Mouse (Mus musculus): ENCODE data around the gene Pacrg. TPM values are rescaled to one million over a fixed set of nuclear protein-coding genes. Genes with fewer than 3 reads are reported as not detected.

Pacrg gene
- polyA plus RNA-seq, 1 experiment = 1.6 TPM

DNA sequence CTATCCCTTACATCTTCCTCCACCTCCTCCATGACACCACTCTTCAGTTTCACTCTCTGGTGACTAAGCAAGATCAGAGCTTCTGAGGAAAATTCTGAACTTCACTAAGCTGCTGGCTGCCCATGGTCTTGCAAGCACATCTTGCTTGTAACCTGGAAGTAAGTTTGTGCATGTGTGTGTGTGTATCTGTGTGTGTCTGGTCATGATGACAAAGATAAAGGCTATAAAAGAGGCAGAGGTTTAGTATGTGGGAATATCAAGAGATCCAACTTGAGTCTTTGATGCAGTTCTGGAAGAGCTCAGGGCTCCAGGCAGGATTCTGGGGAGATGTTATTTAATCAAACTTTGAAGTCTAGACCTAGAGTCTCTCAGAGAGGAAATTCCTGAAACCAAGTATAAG is 381.4 kb downstream of the Pacrg start:
- peaks cover 12% of the 10 kb centered on the region for H3K4me1 ChIP-seq (ENCODE audit: control insufficient read depth, insufficient read depth, insufficient read length, low read length)
- no peak overlapping the region for H3K27ac ChIP-seq (replicated peaks; ENCODE audit: low read depth, low read length)
- no peak overlapping the region for H3K4me3 ChIP-seq (ENCODE audit: insufficient read depth, low read depth, low read length)

DNA sequence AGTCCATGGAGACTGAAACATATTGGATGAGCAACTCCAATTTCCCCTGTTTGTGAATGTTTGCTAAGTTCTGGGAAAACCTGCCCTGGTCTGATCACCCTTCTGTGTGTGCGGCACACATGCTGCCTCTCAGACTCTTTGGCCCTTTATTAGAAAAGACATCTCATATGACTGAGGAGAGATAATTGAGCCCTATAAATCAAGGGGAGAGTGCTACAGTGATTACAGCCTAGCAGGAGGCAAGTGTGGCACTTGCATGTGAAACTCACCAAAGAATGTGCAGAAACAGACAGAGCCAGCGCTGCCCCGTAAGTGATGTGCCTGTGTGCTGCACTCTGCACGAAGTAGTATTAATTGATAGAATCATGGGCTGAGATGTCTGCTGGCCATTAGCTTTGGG is 383.7 kb downstream of the Pacrg start:
- Histone ChIP-seq H3K27ac (replicated peaks; ENCODE audit: low read depth, low read length) (no peak overlapping the region), H3K4me3 (ENCODE audit: insufficient read depth, low read depth, low read length) (no peak overlapping the region), H3K4me1 (ENCODE audit: control insufficient read depth, insufficient read depth, insufficient read length, low read length) (peaks cover 30% of the 10 kb centered on the region)

DNA sequence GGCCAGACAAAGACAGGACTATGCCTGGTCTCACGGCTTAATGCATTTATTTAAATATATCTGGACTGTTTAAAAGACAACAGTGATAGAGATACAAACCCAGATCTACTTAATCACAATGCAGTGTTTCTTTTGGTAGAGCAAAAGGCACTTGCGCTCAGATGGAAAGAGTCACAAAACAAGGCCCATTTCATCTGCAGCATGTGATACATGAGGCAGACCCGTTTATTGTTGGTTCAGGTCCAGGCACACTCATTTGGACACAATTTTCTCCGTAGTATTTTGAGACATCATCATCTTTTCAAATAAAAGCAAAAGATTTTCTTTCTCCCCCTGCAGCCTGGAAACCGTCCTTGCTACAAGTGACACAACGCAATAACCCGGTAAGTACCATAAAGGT is 384.1 kb downstream of the Pacrg start:
- H3K4me1 ChIP-seq (ENCODE audit: control insufficient read depth, insufficient read depth, insufficient read length, low read length) = peaks cover 33% of the 10 kb centered on the region
- H3K27ac ChIP-seq (replicated peaks; ENCODE audit: low read depth, low read length) = no peak overlapping the region
- H3K4me3 ChIP-seq (ENCODE audit: insufficient read depth, low read depth, low read length) = no peak overlapping the region

DNA sequence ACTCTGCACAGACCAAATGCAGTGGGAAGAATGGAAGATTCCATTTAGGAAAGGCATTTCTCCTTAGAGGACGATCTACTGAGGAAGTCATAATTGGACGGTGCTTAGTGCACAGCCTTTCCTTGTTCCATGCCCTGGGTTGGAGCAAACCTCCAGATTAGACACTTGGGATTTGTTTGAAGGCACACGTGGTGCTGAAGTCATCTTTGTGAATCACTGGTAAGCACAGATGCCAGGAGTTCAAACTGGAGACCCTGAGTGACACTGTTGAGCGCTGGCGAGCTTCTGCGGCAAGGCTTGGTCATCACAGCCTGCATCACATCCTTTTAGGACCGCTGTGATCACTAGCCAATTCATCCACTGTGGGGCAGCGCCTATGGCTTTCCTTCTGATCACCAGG is 385.7 kb downstream of the Pacrg start:
- peaks cover 44% of the 10 kb centered on the region for H3K4me1 ChIP-seq (ENCODE audit: control insufficient read depth, insufficient read depth, insufficient read length, low read length)

DNA sequence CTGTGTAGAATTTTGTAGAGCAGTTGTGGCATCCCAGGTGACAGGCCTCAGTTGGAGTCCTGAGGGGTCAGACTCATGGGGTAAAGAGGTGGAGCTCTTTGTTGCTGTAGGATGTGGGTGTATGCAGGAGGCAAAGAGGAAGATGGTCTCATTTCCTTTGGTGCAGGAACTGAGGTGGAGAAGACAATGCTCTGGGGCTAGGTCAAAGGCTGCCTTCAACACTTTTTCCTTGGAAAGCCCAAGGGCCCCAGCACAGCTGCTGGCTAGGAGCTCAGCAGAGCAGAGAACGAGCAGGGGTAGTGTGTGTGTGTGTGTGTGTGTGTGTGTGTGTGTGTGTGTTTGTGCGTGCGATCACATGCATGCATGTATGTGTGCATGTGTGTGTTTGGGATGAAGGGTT is 387.3 kb downstream of the Pacrg start:
- no peak overlapping the region for H3K4me3 ChIP-seq (ENCODE audit: insufficient read depth, low read depth, low read length)
- peak overlapping the region; percentile 93 for H3K27ac ChIP-seq (replicated peaks; ENCODE audit: low read depth, low read length)
- H3K4me1 ChIP-seq (ENCODE audit: control insufficient read depth, insufficient read depth, insufficient read length, low read length) = peaks cover 49% of the 10 kb centered on the region

More for the DNA sequence above, 385.7 kb downstream of the Pacrg start:
- no peak overlapping the region for H3K4me3 ChIP-seq (ENCODE audit: insufficient read depth, low read depth, low read length)
- H3K27ac ChIP-seq (replicated peaks; ENCODE audit: low read depth, low read length) = 0 out of 2 replicates have a peak overlapping the region, but pooled peaks have one; percentile 10

DNA sequence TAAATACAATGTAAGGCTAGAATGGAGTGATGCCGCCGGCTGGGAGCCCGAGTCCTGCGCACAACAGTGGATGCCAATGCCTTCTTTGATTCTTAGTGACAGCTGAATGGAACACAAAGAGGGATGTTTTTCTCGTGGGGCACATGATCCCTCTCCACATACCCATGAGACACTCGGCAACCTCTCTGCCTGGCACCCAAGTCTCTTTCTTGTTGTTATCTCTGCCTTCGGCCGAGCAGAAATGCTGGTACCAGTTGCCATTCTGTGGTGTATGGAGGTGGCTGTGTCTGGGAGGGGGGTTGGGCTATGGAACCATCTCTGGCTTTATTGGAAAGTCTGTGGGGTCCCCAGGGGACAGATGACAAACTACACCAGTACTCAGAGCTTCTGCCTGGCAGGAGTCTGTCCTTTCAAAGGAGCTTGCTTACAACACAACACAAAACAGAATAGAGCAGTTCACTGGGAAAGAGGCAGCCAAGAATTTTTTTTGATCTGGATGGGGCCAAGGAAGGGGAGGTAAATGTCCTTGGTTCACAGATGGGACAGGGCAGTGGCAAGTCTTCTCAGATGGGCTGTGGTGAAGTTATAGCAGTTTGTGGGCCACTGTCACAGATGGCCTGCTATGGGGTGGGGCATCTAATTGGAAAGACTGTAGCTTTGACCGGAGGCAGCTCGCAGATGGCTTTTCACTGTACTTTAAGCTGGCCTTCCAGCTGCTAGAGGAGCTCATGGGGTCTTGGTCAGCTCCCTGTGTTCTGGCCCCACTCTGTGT is 388.6 kb downstream of the Pacrg start:
- Histone ChIP-seq H3K4me3 (ENCODE audit: insufficient read depth, low read depth, low read length) (no peak overlapping the region), H3K27ac (replicated peaks; ENCODE audit: low read depth, low read length) (peak overlapping the region; percentile 93)

DNA sequence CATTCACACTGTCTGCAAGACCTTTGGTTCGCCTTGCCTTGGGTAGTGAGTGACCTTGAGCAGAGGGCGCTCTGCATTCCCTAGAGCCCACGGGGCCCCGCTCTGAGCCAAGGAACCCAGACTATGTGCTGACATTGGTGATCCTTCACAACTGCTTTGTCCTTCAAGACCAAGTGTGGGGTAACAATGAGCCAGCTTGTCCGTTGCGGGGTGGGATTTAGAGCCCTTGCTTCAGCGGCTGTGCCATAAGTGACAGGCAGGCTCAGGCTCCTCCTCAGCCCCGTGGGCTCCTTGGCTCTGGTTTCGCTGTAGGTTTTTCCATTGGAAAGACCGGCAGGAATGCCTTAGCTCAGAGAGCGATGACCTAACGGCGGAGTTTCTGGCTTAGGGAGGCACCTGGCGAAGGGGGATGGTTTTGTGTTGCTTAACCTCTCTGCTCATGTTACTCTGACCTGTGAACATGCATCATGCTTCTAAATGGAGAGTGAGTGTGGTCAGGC is 390.3 kb downstream of the Pacrg start:
- Histone ChIP-seq H3K27ac (replicated peaks; ENCODE audit: low read depth, low read length) (peak overlapping the region; percentile 90), H3K4me1 (ENCODE audit: control insufficient read depth, insufficient read depth, insufficient read length, low read length) (peaks cover 43% of the 10 kb centered on the region), H3K4me3 (ENCODE audit: insufficient read depth, low read depth, low read length) (no peak overlapping the region)

More for the DNA sequence above, 388.6 kb downstream of the Pacrg start:
- peaks cover 43% of the 10 kb centered on the region for H3K4me1 ChIP-seq (ENCODE audit: control insufficient read depth, insufficient read depth, insufficient read length, low read length)

DNA sequence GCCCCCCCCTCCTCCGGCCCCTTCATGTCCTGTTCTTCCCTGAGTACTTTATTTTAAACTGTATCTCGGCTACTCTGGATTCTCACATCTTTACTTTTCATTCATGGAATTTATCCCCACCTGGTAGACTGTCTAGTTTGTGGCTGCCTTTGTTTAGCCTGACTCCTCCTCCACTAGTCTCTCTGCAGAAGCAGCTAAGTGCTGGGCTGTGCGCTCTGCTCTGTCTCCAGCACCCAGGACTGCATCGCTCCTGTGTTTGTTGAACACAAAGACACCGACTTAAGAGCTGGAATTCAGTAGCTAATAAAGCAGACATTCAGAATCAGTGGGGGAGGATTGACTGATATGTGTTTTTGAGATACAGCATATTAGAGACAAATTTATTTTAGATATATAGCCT is 391.7 kb downstream of the Pacrg start:
- H3K27ac ChIP-seq (replicated peaks; ENCODE audit: low read depth, low read length) = no peak overlapping the region
- no peak overlapping the region for H3K4me3 ChIP-seq (ENCODE audit: insufficient read depth, low read depth, low read length)

DNA sequence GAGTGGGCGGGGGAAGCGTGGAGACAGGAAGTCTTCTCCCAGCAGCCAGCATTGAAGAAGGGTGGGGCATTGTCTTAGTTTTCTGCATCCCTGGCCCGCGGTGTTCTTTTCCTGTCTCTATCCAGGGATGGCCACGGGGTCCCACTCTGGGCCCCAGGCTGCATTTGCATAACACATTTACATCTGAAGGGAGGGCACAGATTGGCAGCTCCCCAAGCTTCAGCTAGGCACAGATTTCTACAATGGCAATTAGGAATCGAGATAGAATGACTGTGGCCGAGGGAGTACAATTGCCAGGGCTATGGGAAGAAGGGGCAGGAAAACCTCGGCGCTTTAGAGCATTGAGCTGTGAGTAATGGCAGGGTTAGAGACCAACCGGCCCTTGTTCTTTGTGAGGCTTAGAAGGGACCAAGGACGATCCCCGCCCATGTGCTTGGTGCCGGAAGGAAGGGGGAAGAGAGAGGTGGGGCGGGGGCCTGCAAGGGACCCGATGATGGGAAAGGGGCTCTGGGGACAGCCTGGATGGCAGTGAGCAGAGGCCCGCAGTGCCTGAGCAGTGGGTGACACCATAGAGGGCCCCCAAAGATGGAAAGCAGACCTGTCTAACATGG is 398.5 kb downstream of the Pacrg start:
- H3K4me1 ChIP-seq (ENCODE audit: control insufficient read depth, insufficient read depth, insufficient read length, low read length) = peaks cover 2% of the 10 kb centered on the region; the same call in 1 of the 2 replicates
- no peak overlapping the region for H3K4me3 ChIP-seq (ENCODE audit: insufficient read depth, low read depth, low read length)

More for the DNA sequence above, 391.7 kb downstream of the Pacrg start:
- peaks cover 36% of the 10 kb centered on the region for H3K4me1 ChIP-seq (ENCODE audit: control insufficient read depth, insufficient read depth, insufficient read length, low read length)

DNA sequence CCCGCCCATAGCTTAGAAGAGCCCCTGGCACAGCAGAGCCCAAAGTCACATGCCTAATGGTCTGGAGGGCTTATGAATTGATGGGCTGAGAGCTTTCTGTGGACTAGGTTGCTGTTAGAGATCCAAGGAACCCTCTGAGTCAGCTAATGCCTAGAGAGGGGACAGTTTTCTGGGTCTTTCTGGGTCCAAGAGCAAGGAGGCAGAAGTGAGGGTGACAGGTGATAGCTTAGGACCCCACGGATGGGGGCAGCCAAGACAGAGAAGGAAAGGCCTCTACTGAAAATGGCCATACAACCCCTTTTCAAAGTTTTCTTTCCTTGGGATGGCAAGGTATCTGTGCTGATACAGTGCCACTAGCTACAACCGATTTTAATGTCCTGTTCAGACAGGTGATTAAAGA is 399.1 kb downstream of the Pacrg start:
- Histone ChIP-seq H3K27ac (replicated peaks; ENCODE audit: low read depth, low read length) (no peak overlapping the region), H3K4me1 (ENCODE audit: control insufficient read depth, insufficient read depth, insufficient read length, low read length) (peaks cover 2% of the 10 kb centered on the region; the same call in 1 of the 2 replicates), H3K4me3 (ENCODE audit: insufficient read depth, low read depth, low read length) (no peak overlapping the region)

More for the DNA sequence above, 398.5 kb downstream of the Pacrg start:
- H3K27ac ChIP-seq (replicated peaks; ENCODE audit: low read depth, low read length) = no peak overlapping the region

DNA sequence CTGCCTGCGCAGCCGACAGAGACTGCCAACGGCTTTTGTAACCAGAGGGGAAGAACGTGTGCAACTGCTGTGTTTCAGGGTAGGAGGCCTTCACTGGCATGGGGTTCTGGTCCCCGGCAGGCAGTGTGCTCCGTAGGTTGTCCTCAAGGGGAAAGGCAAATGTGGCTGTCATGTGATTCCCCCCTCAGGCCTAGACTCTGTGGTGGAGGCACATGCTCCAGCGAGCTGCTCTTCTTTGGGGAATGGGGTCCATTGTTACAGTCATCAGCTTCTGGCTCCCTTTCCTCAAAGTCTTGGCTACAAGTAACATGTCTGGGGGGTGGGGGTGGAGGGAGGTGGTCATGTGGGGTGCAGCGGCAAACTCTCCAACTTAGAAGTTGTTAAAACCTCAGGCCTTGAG is 400.3 kb downstream of the Pacrg start:
- Histone ChIP-seq H3K4me3 (ENCODE audit: insufficient read depth, low read depth, low read length) (no peak overlapping the region), H3K27ac (replicated peaks; ENCODE audit: low read depth, low read length) (0 out of 2 replicates have a peak overlapping the region, but pooled peaks have one; percentile 1), H3K4me1 (ENCODE audit: control insufficient read depth, insufficient read depth, insufficient read length, low read length) (peaks cover 2% of the 10 kb centered on the region; the same call in 1 of the 2 replicates)

DNA sequence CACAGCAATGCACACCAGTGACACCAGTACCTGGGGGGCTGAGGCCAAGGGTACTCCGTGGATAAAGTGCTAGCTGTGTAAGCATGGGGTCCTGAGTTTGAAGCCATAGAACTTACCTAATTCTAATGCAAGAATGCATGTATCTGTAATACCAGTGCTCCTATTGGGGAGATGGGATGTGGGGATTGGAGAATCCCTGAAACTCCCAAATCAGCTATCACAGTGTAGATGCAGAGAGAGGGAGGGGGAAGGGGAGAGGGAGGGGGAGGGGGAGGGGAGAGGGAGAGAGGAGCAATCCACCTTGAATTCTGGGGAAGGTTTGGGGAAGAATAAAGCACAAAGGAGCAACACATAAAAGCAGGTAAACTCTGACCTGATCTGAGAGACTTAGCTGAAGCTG is 405.2 kb downstream of the Pacrg start:
- Histone ChIP-seq H3K27ac (replicated peaks; ENCODE audit: low read depth, low read length) (no peak overlapping the region), H3K4me1 (ENCODE audit: control insufficient read depth, insufficient read depth, insufficient read length, low read length) (no peaks in the 10 kb centered on the region), H3K4me3 (ENCODE audit: insufficient read depth, low read depth, low read length) (no peak overlapping the region)

DNA sequence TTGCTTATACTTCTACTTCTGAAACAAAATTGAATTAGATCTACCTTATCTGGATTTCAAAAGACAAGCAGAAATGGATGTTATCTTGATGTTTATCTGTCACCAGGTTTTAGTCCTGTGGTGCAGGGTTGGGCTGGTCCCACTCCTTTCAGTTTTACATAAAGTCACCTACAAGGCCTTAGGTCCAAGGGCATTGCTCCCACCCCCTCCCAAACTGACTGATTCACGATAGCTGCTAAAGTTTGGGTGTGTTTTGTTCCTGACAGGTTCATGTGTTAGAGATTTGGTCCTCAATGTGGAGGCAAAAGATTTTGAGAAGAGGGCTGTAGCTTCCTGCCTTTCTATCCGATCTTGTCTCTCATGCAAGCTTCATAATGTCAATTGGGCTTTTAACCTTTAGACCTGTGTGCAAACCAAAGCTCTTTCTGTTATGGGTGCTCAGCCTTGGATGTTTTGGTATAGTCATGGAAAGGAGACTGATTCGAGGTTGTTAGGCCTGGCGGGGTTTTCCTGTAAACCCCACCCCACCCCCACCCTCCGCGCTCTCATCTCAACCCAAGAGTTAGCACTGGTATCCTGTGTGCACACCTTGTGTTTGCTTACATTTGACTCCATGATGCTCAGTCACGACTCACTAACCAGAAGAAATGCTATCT is 407.5 kb downstream of the Pacrg start:
- Histone ChIP-seq H3K27ac (replicated peaks; ENCODE audit: low read depth, low read length) (no peak overlapping the region), H3K4me3 (ENCODE audit: insufficient read depth, low read depth, low read length) (no peak overlapping the region), H3K4me1 (ENCODE audit: control insufficient read depth, insufficient read depth, insufficient read length, low read length) (no peaks in the 10 kb centered on the region)

DNA sequence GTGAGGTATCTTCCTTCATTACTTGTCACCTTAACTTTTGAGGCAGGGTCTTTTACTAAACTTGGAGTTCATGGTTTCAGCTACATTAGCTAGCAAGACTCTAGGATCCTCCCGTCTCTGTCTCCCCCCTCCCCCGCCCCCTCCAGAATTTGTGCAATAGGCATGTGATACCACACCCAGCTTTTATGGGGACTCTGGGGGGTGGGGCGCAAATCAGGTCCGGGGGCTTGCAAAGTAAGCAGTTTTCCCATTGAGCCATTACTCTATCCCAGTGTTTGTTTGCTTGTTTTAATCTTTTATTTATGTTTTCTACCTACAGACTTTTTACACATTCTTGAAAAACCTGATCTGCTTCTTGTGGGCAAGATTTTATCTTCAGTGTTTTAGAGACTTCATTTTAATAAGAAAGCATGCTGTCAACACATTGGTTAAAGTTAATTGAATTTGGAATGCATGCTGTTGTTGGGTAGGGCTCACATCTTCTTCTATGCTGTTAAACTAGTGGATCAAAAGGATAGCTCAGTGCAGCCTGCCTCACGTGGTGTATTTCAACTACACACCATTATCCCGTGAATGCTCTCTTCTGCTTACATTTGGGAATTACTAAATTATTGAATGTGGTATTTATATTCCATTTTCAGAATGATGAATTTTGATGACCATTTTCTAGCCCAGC is 408.1 kb downstream of the Pacrg start:
- Histone ChIP-seq H3K4me1 (ENCODE audit: control insufficient read depth, insufficient read depth, insufficient read length, low read length) (no peaks in the 10 kb centered on the region), H3K27ac (replicated peaks; ENCODE audit: low read depth, low read length) (no peak overlapping the region), H3K4me3 (ENCODE audit: insufficient read depth, low read depth, low read length) (no peak overlapping the region)

DNA sequence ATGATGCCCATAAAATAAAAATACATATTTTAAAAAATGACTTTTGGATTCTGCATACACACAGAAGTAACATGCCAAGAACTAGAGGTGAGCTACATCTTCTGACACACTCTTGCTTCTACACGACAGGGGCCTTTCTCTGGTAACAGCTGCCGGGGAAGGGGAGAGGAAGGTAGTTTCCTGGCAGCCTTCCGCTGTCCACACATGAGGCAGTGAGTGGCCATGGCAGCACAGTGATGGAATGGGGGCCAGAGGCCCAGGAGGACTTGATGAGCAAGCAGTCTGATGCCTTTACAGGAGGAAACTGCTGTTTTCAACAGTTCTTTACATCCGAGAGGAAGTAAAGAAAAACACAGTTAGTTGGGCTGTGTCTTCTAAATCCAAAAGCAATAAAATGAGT is 409.3 kb downstream of the Pacrg start:
- no peaks in the 10 kb centered on the region for H3K4me1 ChIP-seq (ENCODE audit: control insufficient read depth, insufficient read depth, insufficient read length, low read length)

More for the DNA sequence above, 409.3 kb downstream of the Pacrg start:
- H3K27ac ChIP-seq (replicated peaks; ENCODE audit: low read depth, low read length) = no peak overlapping the region
- no peak overlapping the region for H3K4me3 ChIP-seq (ENCODE audit: insufficient read depth, low read depth, low read length)
